Mouse (Mus musculus) intestine, embryonic 16.5 days (tissue): ENCODE measurements at regions not wholly inside any gene's neighbourhood (a gene's known extent, or its start where the extent isn't known, plus 50 kb on each side); places are given as distances from the start of the nearest gene placed in this dataset.
A peak's percentile ranks its signal among the peaks of the same experiment; 100 is the strongest.

ENCODE experiments used
- ATAC-seq: fragments of 200-750 bp; cut with Nextera tagmentation; 2 replicates; pipeline ENCODE4 v1.8.0; 2017; ENCODE audit warnings: moderate TSS enrichment, moderate library complexity
- H3K27ac ChIP-seq: fragments of 300-500 bp; sonication (generic); 2 replicates; pipeline ENCODE4 v1.5.1; 2014; ENCODE audit warnings: mild to moderate bottlenecking, low read length
- H3K27me3 ChIP-seq: fragments of 300-500 bp; sonication (generic); replicated peaks from 2 replicates; pipeline ENCODE4 v1.6.1; 2014; ENCODE audit warnings: low read length, control low read depth, mixed read lengths; ENCODE audit not compliant: control insufficient read depth, insufficient read depth
- H3K36me3 ChIP-seq: fragments of 300-500 bp; sonication (generic); 2 replicates; pipeline ENCODE4 v1.6.1; 2014; ENCODE audit warnings: low read length, control low read depth; ENCODE audit not compliant: control insufficient read depth, insufficient read depth
- H3K4me1 ChIP-seq: fragments of 300-500 bp; sonication (generic); 2 replicates; pipeline ENCODE4 v1.6.1; 2014; ENCODE audit warnings: low read length, control low read depth, mixed read lengths; ENCODE audit not compliant: control insufficient read depth, insufficient read depth
- H3K4me2 ChIP-seq: fragments of 300-500 bp; sonication (generic); 2 replicates; pipeline ENCODE4 v1.6.1; 2014; ENCODE audit warnings: low read depth, low read length, control low read depth
- H3K4me3 ChIP-seq: fragments of 300-500 bp; sonication (generic); 2 replicates; pipeline ENCODE4 v1.5.1; 2014; ENCODE audit warnings: mild to moderate bottlenecking, low read length
- H3K9ac ChIP-seq: fragments of 300-500 bp; sonication (generic); 2 replicates; pipeline ENCODE4 v1.6.1; 2014; ENCODE audit warnings: low read depth, low read length
- H3K9me3 ChIP-seq: fragments of 300-500 bp; sonication (generic); 2 replicates; pipeline ENCODE4 v1.6.1; 2016; ENCODE audit warnings: low read length, control low read depth; ENCODE audit not compliant: control insufficient read depth
- WGBS: fragments of 180-500 bp; shearing (Covaris S2); extraction: QIAGEN DNeasy Blood & Tissue Kit; methylation state at CpG from one replicate; pipeline ENCODE4 v1.1.7; 2014; 5-methylcytosine and 5-hydroxymethylcytosine counted together

GRCm38 (mm10) chr10:117896911-117897643, 51.2 kb upstream of the Rap1b start:
- H3K27me3 ChIP-seq: no peaks in the 10 kb centered on the region
- no peaks in the 10 kb centered on the region for H3K36me3 ChIP-seq
- whole genome bisulfite sequencing: 59% methylated on average over 12 of the region's 12 CpGs
- H3K9ac ChIP-seq: no peak overlapping the region
- no peak overlapping the region for H3K4me2 ChIP-seq
- H3K4me1 ChIP-seq: peaks cover 11% of the 10 kb centered on the region; the same call in 1 of the 2 replicates
- no peak overlapping the region for H3K27ac ChIP-seq
- 0 out of 2 replicates have a peak, but pooled peaks have one; percentile 33 for ATAC-seq
- H3K4me3 ChIP-seq: no peak overlapping the region
- H3K9me3 ChIP-seq: no peaks in the 10 kb centered on the region

- 77% methylated on average over 5 of the region's 5 CpGs for WGBS
- H3K4me2 ChIP-seq: no peak overlapping the region
- no peak overlapping the region for H3K9ac ChIP-seq
- no peak for ATAC-seq
- H3K27me3 ChIP-seq: no peaks in the 10 kb centered on the region
- no peaks in the 10 kb centered on the region for H3K9me3 ChIP-seq
- no peaks in the 10 kb centered on the region for H3K36me3 ChIP-seq
- peaks cover 11% of the 10 kb centered on the region; the same call in 1 of the 2 replicates for H3K4me1 ChIP-seq
- no peak overlapping the region for H3K27ac ChIP-seq
- H3K4me3 ChIP-seq: no peak overlapping the region
Measured at GRCm38 (mm10) chr10:117897766-117898165, 51.9 kb upstream of the Rap1b start.

- peaks cover 11% of the 10 kb centered on the region; the same call in 1 of the 2 replicates for H3K4me1 ChIP-seq
- no peaks in the 10 kb centered on the region for H3K36me3 ChIP-seq
- H3K9ac ChIP-seq: no peak overlapping the region
- no peak overlapping the region for H3K4me2 ChIP-seq
- H3K4me3 ChIP-seq: no peak overlapping the region
- H3K27ac ChIP-seq: no peak overlapping the region
- no peaks in the 10 kb centered on the region for H3K27me3 ChIP-seq
- H3K9me3 ChIP-seq: no peaks in the 10 kb centered on the region
- ATAC-seq: no peak
- 94% methylated on average over 3 of the region's 3 CpGs for WGBS
Measured at GRCm38 (mm10) chr10:117898391-117898790, 52.6 kb upstream of the Rap1b start.

GRCm38 (mm10) chr10:117899410-117899935, 53.6 kb upstream of the Rap1b start:
- WGBS: 45% methylated on average over 13 of the region's 13 CpGs
- Histone ChIP-seq H3K27me3 (no peaks in the 10 kb centered on the region), H3K4me3 (no peak overlapping the region), H3K36me3 (no peaks in the 10 kb centered on the region), H3K9ac (no peak overlapping the region), H3K4me2 (0 out of 2 replicates have a peak overlapping the region, but pooled peaks have one; percentile 10), H3K27ac (no peak overlapping the region), H3K4me1 (peaks cover 11% of the 10 kb centered on the region; the same call in 1 of the 2 replicates), H3K9me3 (no peaks in the 10 kb centered on the region)
- ATAC-seq: peak; percentile 40; the same call in 1 of the 2 replicates

GRCm38 (mm10) chr10:117905666-117906266, 59.9 kb upstream of the Rap1b start:
- H3K9ac ChIP-seq: peak overlapping the region; percentile 59
- peak overlapping the region; percentile 57 for H3K4me2 ChIP-seq
- H3K9me3 ChIP-seq: no peaks in the 10 kb centered on the region
- peak; percentile 57 for ATAC-seq
- peak overlapping the region; percentile 43 for H3K4me3 ChIP-seq
- no peaks in the 10 kb centered on the region for H3K27me3 ChIP-seq
- peak overlapping the region; percentile 71 for H3K27ac ChIP-seq
- H3K36me3 ChIP-seq: no peaks in the 10 kb centered on the region
- H3K4me1 ChIP-seq: 0 out of 2 replicates have a peak, but pooled peaks cover 2% of the 10 kb centered on the region
- WGBS: 10% methylated on average over 27 of the region's 27 CpGs

GRCm38 (mm10) chr10:117906267-117906811, 60.5 kb upstream of the Rap1b start:
- Histone ChIP-seq H3K27ac (peak overlapping the region; percentile 71), H3K9ac (peak overlapping the region; percentile 59), H3K9me3 (no peaks in the 10 kb centered on the region), H3K4me2 (peak overlapping the region; percentile 57), H3K4me1 (0 out of 2 replicates have a peak, but pooled peaks cover 2% of the 10 kb centered on the region), H3K27me3 (no peaks in the 10 kb centered on the region), H3K36me3 (no peaks in the 10 kb centered on the region), H3K4me3 (peak overlapping the region; percentile 43)
- ATAC-seq: peak; percentile 86
- WGBS: 23% methylated on average over 11 of the region's 11 CpGs

- H3K36me3 ChIP-seq: no peaks in the 10 kb centered on the region
- no peak overlapping the region for H3K4me2 ChIP-seq
- no peaks in the 10 kb centered on the region for H3K27me3 ChIP-seq
- WGBS: 64% methylated on average over 16 of the region's 16 CpGs
- no peak overlapping the region for H3K27ac ChIP-seq
- no peak overlapping the region for H3K4me3 ChIP-seq
- 0 out of 2 replicates have a peak, but pooled peaks cover 2% of the 10 kb centered on the region for H3K4me1 ChIP-seq
- H3K9me3 ChIP-seq: no peaks in the 10 kb centered on the region
- no peak overlapping the region for H3K9ac ChIP-seq
- ATAC-seq: no peak
Measured at GRCm38 (mm10) chr10:117908079-117908675, 62.3 kb upstream of the Rap1b start.

- Histone ChIP-seq H3K27ac (no peak overlapping the region), H3K36me3 (no peaks in the 10 kb centered on the region), H3K4me3 (no peak overlapping the region), H3K4me2 (no peak overlapping the region), H3K27me3 (no peaks in the 10 kb centered on the region), H3K9me3 (no peaks in the 10 kb centered on the region), H3K9ac (no peak overlapping the region), H3K4me1 (0 out of 2 replicates have a peak, but pooled peaks cover 2% of the 10 kb centered on the region)
- WGBS: 83% methylated on average over 4 of the region's 4 CpGs
- no peak for ATAC-seq
Measured at GRCm38 (mm10) chr10:117909155-117909554, 63.3 kb upstream of the Rap1b start.

GRCm38 (mm10) chr10:117909811-117910239, 64.0 kb upstream of the Rap1b start:
- ATAC-seq: no peak
- 65% methylated on average over 11 of the region's 11 CpGs for WGBS
- Histone ChIP-seq H3K4me2 (no peak overlapping the region), H3K4me1 (0 out of 2 replicates have a peak, but pooled peaks cover 2% of the 10 kb centered on the region), H3K36me3 (no peaks in the 10 kb centered on the region), H3K27me3 (no peaks in the 10 kb centered on the region), H3K4me3 (no peak overlapping the region), H3K9ac (no peak overlapping the region), H3K27ac (no peak overlapping the region), H3K9me3 (no peaks in the 10 kb centered on the region)
